Mouse (Mus musculus): ENCODE data around the gene Dffb. TPM values are rescaled to one million over a fixed set of nuclear protein-coding genes. Genes with fewer than 3 reads are reported as not detected.
"Not testable (repeated sequence)": the region's sequence is repeated elsewhere in the genome, so short reads cannot be mapped to it uniquely, and the experiment has no call there.

Gene Dffb
- polyA plus RNA-seq, 1 experiment from 2014 or later, result 14.1 TPM

DNA sequence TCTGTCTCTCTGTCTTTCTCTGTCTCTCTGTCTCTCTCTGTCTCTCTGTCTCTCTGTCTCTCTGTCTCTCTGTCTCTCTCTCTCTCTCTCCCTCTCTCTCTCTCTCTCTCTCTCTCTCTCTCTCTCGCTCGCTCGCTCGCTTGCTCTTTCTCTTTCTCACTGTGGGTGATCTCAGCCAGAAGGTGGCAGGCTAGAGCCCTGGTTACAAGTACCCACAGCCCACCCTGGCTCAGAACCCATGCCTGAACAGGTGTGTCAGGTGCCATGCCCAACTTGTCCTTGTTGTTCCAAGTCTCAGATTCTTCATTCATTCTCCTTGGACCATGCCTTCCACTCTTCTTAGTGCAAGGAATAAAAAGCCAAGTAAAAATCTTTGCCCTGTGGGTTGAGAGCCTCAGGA is 52.8 kb downstream of the Dffb start:
- H3K4me1 ChIP-seq (replicated peaks), result not testable (repeated sequence)

DNA sequence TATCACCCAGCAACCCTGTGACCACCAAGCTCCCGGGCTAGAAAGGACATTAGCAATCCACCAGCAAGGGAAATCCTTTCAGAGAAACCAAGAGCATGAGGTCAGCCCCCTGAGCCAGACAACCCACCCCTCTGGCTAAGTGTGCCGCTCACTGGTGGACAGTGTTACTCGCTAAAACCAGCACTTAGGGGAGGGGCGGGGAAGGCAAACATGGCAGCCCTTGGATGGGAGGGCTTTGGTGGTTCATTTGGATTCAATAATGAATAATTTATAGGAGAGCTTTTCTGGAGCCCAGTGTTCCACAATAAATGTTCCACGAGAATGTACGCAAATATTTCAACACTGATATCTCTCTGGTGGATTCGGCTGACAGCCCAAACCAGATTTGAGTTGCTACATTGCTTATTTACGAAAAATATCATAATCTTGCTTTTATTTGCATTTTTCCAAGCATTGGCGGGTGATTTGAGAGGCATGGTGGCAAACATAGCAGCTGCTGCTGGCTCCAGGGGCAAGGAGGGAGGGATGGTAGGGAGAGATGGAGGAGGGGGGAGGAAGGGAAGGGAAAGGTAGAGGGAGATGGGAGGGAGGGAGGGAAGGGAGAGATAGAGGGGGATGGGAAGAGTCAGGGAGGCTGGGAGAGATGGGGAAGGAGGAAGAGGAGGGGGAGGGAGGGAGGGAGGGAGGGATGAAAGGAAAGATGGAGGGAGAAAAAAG is 54.3 kb downstream of the Dffb start:
- no peaks in the 10 kb centered on the region for H3K9me3 ChIP-seq
- H3K27ac ChIP-seq, result no peak overlapping the region
- no peak overlapping the region for H3K4me2 ChIP-seq (replicated peaks)
- WGBS, result 61% methylated on average over 9 of the region's 9 CpGs
- no peaks in the 10 kb centered on the region for H3K4me1 ChIP-seq (replicated peaks)
- no peaks in the 10 kb centered on the region for H3K27me3 ChIP-seq (replicated peaks)
- H3K9ac ChIP-seq, result no peak overlapping the region
- no peaks in the 10 kb centered on the region for H3K36me3 ChIP-seq
- no peak overlapping the region for H3K4me3 ChIP-seq (replicated peaks)
- no peak for ATAC-seq

More for the DNA sequence above, 52.8 kb downstream of the Dffb start:
- not testable (repeated sequence) for H3K4me3 ChIP-seq (replicated peaks); H3K27ac ChIP-seq; H3K4me2 ChIP-seq (replicated peaks); H3K9me3 ChIP-seq; H3K27me3 ChIP-seq (replicated peaks); ATAC-seq; H3K9ac ChIP-seq; H3K36me3 ChIP-seq
- 51% methylated on average over 4 of the region's 4 CpGs for WGBS

DNA sequence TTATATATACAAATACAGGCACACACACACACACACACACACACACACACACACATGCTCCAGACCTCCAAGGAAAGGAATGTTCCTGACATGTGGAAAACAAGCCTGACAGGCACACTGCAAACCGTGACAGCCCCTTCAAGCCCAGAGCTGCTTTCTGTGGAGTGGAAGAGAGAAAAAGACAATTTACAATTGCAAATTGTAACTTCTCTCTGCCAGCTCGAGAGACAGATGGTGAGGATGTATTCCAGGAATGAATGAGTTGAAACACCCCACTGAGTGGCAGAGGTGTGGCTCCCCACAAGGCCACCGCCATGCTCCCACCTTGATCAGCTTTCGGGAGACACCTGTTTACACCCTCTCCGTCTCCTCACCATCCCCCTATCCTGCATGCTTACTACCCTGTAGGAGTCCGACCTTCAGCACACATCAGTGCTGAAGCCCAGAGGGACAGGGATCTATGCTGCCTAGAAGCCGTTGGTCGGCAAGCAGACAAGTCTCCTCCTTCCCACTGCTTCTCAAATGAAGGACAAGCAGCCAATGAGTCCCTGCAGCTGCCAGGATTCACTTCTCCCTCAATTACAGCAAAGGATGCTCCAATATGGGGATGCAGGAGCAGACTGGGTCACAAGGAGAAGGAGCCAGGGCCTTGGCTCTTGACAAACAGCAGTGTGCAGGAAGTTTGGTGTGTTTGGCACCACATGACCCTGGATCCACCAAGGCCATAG is 57.0 kb downstream of the Dffb start:
- H3K27me3 ChIP-seq (replicated peaks), result no peaks in the 10 kb centered on the region
- no peaks in the 10 kb centered on the region for H3K36me3 ChIP-seq
- no peak for ATAC-seq
- no peaks in the 10 kb centered on the region for H3K9me3 ChIP-seq
- no peak overlapping the region for H3K4me2 ChIP-seq (replicated peaks)
- H3K4me3 ChIP-seq (replicated peaks), result no peak overlapping the region
- 48% methylated on average over 8 of the region's 8 CpGs for WGBS
- no peak overlapping the region for H3K9ac ChIP-seq
- H3K4me1 ChIP-seq (replicated peaks), result no peaks in the 10 kb centered on the region
- H3K27ac ChIP-seq, result no peak overlapping the region

Other genes with a start within 250 kb of the Dffb start
- 68.1 and 70.1 TPM in 2 replicates for gene A430005L14Rik, start 17.9 kb downstream of the Dffb start, polyA plus RNA-seq (2015; fragmentation: Nextera tagmentation; extraction: Ambion mirVana)
- gene Cep104, start 68 bp upstream of the Dffb start, polyA plus RNA-seq (2015; fragmentation: Nextera tagmentation; extraction: Ambion mirVana), result 10.8 and 11.0 TPM in 2 replicates
- 22.3 and 23.3 TPM in 2 replicates for gene Lrrc47, start 36.6 kb upstream of the Dffb start, polyA plus RNA-seq (2015; fragmentation: Nextera tagmentation; extraction: Ambion mirVana)
- gene Smim1, start 51.1 kb upstream of the Dffb start, polyA plus RNA-seq (2015; fragmentation: Nextera tagmentation; extraction: Ambion mirVana), result 124 and 154 TPM in 2 replicates
- gene Ccdc27, start 67.6 kb upstream of the Dffb start, polyA plus RNA-seq (2015; fragmentation: Nextera tagmentation; extraction: Ambion mirVana), result not detected in 2 replicates
- gene Trp73, start 165.1 kb upstream of the Dffb start, polyA plus RNA-seq (2015; fragmentation: Nextera tagmentation; extraction: Ambion mirVana), result 0.13 and 0.33 TPM in 2 replicates
- gene Wrap73, start 167.2 kb upstream of the Dffb start, polyA plus RNA-seq (2015; fragmentation: Nextera tagmentation; extraction: Ambion mirVana), result 28.9 and 31.2 TPM in 2 replicates
- 102 and 110 TPM in 2 replicates for gene Tprgl, start 185.5 kb upstream of the Dffb start, polyA plus RNA-seq (2015; fragmentation: Nextera tagmentation; extraction: Ambion mirVana)
- 13.1 and 14.2 TPM in 2 replicates for gene Megf6, start 195.6 kb upstream of the Dffb start, polyA plus RNA-seq (2015; fragmentation: Nextera tagmentation; extraction: Ambion mirVana)